Mouse (Mus musculus): ENCODE results near the gene Ccnd1.
A peak's percentile ranks its signal among the peaks of the same experiment; 100 is the strongest.

Ccnd1 gene

GRCm38 (mm10) chr7:144940003-144940571 is 362 bp upstream of the Ccnd1 start:
- DNase-seq (ENCODE audit: inconsistent age in 2 of 2, low spot score in 1 of 2) = peak; percentile 58 to 85

GRCm38 (mm10) chr7:144938661-144939343 is 923 bp downstream of the Ccnd1 start:
- DNase-seq (ENCODE audit: inconsistent age in 2 of 2, low spot score in 1 of 2) = peak; percentile 52 to 82

GRCm38 (mm10) chr7:144937899-144938517 is 1.7 kb downstream of the Ccnd1 start:
- peak in 1 of 2 experiments; percentile 47 for DNase-seq (ENCODE audit: inconsistent age in 2 of 2, low spot score in 1 of 2)

DNA sequence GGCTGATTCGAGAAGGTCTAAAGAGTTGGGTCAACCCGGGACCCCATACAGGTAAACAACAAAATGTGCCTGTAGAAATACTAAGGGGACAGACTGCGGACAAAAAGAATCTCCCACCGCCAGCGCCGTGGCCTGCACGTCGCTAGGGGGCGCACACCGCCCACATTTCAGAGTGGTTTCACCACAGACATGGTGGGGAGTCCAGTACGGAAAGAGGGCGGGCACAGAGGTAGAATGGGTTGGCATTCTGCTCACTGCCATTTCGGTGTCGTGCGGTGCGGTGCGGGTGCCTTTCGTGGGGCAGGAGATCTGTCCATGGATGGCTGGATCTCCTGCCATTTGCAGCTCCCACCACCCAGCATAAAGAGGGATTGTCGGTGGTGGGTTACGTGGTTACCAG is 2.2 kb downstream of the Ccnd1 start:
- peak; percentile 91 to 97 for DNase-seq (ENCODE audit: inconsistent age in 2 of 2, low spot score in 1 of 2)

- DNase-seq (ENCODE audit: inconsistent age in 2 of 2, low spot score in 1 of 2) = no peak
These were observed 3.3 kb downstream of the Ccnd1 start for GRCm38 (mm10) chr7:144936311-144936880.

- DNase-seq (ENCODE audit: inconsistent age in 2 of 2, low spot score in 1 of 2) = peak; percentile 49 to 72
These were observed 4.2 kb downstream of the Ccnd1 start for GRCm38 (mm10) chr7:144935563-144935962.

- no peak for DNase-seq (ENCODE audit: inconsistent age in 2 of 2, low spot score in 1 of 2)
These were observed 4.8 kb downstream of the Ccnd1 start for GRCm38 (mm10) chr7:144934901-144935300.

DNA sequence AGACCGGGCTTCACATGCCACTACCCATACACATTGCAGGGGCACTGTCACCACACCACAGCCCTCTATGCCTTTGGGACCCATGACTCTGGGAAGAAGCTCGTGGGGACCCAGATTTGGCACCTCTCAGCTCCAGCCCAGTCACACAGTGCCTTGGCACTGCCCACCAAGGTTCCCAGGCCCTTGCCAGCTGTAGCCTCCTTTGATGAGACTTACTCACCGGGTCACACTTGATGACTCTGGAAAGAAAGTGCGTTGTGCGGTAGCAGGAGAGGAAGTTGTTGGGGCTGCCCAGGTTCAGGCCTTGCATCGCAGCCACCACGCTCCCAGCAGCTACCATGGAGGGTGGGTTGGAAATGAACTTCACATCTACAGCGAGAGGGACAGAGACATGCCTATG is 5.9 kb downstream of the Ccnd1 start:
- DNase-seq (ENCODE audit: inconsistent age in 2 of 2, low spot score in 1 of 2) = peak in 1 of 2 experiments; percentile 62

GRCm38 (mm10) chr7:144933336-144933735 is 6.4 kb downstream of the Ccnd1 start:
- peak; percentile 47 to 80 for DNase-seq (ENCODE audit: inconsistent age in 2 of 2, low spot score in 1 of 2)

- DNase-seq (ENCODE audit: inconsistent age in 2 of 2, low spot score in 1 of 2) = peak in 1 of 2 experiments; percentile 51
These were observed 7.3 kb downstream of the Ccnd1 start for GRCm38 (mm10) chr7:144932389-144932937.

DNA sequence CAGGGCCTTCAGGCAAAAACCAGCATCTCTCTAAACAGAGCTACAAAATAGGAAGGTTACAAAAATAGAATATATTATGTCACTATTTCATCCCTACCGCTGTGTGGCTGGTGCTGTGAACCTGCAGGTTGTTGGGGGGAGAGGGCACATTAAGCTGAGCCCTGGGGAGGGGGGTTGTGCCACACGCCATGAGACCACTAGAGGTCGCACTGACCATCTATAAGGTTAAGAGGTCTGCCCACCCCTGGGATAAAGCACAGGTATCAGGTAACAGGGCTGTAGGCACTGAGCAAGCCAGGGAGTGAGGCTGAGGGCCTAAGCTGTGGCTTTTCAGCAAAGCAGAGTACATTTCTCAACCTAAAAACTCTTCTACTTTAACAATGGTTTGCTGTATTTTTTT is 7.9 kb downstream of the Ccnd1 start:
- peak in 1 of 2 experiments; percentile 58 for DNase-seq (ENCODE audit: inconsistent age in 2 of 2, low spot score in 1 of 2)

DNA sequence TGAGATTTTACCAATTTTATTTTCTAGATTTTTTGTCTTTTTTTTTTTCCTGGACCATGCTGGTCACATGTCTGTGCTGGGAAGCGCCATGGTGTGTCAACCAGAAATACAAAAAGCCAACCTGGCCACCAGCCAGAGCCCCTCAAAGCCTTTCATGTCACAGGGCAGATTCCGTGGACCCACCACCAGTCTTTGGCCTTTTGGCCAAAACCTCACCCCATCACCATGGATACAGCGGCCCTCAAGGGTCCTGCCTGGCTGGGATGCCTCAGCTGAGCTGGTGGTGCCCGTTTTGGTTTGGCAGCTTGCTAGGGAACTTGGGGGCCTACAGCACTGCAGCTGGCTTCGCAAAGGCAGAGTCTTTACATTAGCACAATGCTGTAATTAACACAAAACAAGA is 9.8 kb downstream of the Ccnd1 start:
- DNase-seq (ENCODE audit: inconsistent age in 2 of 2, low spot score in 1 of 2) = no peak

DNA sequence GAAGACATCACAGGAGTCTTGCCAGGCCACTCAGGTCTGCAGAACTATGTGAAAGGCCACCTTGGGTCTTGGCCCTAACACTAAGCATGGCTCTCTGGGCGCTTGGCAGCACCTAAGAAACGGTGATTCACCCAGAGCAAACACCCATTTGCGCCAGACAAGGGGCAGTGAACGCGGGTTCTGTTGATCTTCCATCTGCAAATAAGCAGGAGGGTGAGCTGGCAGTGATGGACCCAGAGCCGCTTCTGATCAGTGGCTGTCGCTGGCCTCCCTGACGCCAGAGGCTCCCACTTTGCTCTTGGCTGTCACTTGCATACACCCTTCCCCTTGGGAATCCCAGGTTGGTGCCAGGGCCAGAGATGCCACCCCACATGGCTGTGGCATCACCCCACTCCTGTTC is 10.2 kb downstream of the Ccnd1 start:
- DNase-seq (ENCODE audit: inconsistent age in 2 of 2, low spot score in 1 of 2) = no peak

GRCm38 (mm10) chr7:144928889-144929210 is 10.9 kb downstream of the Ccnd1 start:
- no peak for DNase-seq (ENCODE audit: inconsistent age in 2 of 2, low spot score in 1 of 2)

DNA sequence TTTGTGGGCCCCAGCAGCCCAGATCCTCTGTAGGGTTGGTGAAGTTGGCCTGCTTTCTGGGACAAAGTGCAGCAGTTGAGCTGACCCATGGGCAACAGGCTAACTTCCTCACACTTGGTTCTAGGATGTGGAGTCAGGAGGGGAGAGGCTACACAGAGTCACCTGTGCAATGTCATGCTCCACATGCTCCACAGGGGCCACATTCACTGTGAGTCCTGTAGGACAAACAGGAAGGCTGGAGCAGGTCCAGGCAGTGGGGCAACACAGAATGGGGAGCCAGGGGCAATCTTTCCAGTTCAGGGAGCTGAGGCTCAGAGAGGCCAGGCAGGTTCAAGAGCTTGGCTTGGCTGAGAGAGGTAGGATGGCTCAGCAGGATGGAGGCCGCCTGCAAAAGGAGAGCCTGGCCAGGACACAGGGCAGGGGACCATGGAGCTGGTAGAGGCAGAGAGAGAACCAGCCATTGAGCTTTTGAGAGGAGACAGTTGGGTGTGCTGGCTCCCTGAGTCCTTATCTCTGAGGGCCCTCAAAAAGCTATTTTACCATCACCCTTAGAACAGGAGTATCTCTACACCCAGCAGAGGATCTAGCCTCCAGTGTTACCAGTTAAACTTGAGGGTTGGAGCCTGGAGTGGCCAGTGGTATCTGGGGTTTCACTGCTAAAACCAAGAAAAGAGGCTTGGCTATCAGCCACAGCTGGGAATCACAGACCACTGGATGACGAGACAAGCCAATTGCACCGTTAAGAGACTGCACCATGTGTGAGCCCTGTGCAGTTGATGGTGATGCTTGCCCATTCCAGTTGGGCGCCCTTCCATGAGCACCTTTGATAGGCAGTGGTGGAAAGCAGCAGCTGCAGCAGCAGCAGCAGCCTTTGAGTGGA is 11.5 kb downstream of the Ccnd1 start:
- DNase-seq (ENCODE audit: inconsistent age in 2 of 2, low spot score in 1 of 2) = no peak

DNA sequence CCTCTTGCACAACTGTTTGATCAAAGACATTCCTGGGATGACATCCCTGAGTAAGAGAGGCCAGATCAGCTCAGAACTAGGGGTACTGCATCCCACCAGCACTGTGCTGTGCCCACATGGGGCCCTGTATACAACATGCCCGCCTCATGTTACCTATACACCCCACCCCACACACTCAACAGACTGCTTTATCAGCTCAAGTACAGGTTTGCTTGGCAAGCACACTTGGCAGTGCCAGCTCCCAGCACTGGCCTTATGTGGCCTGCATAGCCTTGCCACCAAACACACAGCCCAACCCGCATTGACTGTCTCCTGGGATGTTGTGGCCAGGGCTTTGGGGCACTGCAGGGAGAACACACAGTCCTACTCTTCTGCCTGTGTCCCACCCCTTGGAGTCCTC is 12.1 kb downstream of the Ccnd1 start:
- no peak for DNase-seq (ENCODE audit: inconsistent age in 2 of 2, low spot score in 1 of 2)

DNA sequence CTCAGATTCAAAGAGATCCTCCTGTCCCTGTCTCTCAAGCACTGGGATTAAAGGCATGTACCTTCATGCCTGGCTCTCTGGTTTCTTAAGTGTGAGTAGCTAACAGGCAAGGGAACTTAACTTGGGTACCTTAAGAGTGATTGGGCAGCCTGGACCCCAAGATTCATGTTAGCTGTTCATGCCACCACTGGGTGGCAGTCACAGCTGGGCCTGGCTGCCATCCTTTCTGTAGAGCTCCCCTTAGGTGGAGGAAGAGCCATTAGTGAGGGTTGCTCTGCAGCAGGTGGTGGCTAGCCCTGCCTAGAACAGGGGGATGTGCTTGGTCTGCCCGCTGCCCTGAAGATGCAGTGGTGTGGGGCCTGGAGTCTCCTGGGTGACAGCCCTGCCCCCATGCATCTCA is 20.9 kb downstream of the Ccnd1 start:
- no peak for DNase-seq (ENCODE audit: inconsistent age in 2 of 2, low spot score in 1 of 2)

DNA sequence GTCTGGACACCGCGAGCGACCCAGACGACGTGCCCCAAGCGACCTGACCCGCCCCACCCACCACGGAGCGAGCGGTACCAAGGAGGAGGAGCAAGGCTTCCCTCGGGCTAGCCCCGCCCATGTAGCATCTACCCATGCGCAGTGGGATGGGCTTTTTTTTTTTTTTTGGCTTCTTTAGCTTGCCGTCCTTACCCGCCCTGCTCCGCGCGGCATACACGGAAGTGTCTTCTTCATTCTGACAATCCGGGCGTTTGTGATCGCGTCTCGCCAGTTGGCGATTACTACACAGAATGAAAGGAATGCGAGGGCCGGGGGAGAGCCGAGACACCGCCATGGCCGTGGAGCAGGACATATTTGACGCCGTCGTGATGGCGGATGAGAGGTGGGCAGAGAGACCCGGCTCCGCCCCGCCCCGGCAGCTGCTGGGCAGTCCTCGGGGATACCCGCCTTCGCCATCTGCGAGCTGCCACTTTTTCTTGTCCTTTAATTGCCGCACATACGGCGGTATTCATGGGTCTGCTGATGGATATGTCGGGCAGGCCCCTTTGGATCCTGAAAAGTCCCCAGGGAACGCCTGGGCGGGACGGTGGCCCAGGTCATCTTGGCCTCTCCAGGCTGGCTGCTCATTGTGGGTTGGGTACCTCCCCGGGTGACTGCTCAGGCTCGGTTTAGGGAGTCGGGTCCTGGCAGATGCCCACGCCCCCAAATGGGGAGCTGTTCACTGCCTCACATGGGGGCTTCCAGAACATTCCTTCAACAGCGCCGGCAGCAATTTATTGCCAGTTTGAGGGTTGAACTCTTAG is 24.6 kb downstream of the Ccnd1 start, which contains the start of gene LTO1:
Gene LTO1 (plus strand): TSS at position 153 of the 803 bp plus-strand sequence.
- DNase-seq (ENCODE audit: inconsistent age in 2 of 2, low spot score in 1 of 2) = peak; percentile 93 to 98

- DNase-seq (ENCODE audit: inconsistent age in 2 of 2, low spot score in 1 of 2) = no peak
These were observed 25.3 kb downstream of the Ccnd1 start for GRCm38 (mm10) chr7:144914296-144914947.

All from adrenal gland, adult (tissue).